Mouse (Mus musculus) ES-CJ7 (cell line): Measurements from ENCODE around the gene Tas2r126.

Experiments
- DNase-seq: peaks from one replicate; pipeline ENCODE4 v3.0.0; 2011; ENCODE audit warnings: low read depth, low spot score

The Tas2r126 gene

DNA sequence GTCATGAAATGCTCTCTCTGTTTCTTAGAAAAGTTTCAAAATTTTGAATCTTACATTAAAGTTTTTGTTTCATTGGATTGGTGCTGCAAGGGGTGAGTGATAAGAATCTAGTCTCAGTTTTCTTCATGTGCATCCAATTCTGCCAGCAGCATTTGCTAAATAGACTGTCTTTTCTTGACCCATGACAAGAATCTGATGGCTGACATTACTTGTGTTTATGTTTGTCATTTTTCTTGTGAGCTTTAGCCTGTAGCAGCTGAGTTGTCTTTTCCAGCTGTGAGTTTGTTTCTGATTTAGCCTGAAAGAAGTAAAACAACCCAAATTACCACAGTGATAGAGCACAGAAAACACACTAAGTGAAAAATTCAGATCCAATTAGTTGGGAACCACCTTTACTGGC lies 50.3 kb downstream of the Tas2r126 start:
- DNase-seq: no peak
